Mouse (Mus musculus) spleen, postnatal 36 days (tissue): Measurements from ENCODE around the gene Ehf.

ENCODE experiments used
- DNase-seq, 2 experiments: peaks; one replicate each; pipeline ENCODE4 v3.0.0; 2022; ENCODE audit warnings: low spot score in 2 of 2, mixed read lengths in 1 of 2

Gene Ehf

GRCm38 (mm10) chr2:103213547-103213946 is 89.5 kb downstream of the Ehf start:
- no peak for DNase-seq
